Mouse (Mus musculus) common myeloid progenitor, adult 5-6 weeks (primary cell): Measurements from ENCODE around the gene 4930550L24Rik. TPM values are rescaled to one million over a fixed set of nuclear protein-coding genes. Genes with fewer than 3 reads are reported as not detected.

Source experiments
- ATAC-seq: replicated peaks from 2 replicates; pipeline ENCODE4 v1.8.0; 2016; ENCODE audit warnings: low read depth, mild to moderate bottlenecking, moderate TSS enrichment, inconsistent platforms; ENCODE audit not compliant: poor library complexity, severe bottlenecking
- total RNA-seq: library from RNA; stranded (forward); fragments of 200-1000, 187-1606 nt; gene quantifications from 2 replicates; pipeline ENCODE4 v1.2.3, GENCODE M21; 2017

4930550L24Rik gene
- not detected in 2 replicates for total RNA-seq

DNA sequence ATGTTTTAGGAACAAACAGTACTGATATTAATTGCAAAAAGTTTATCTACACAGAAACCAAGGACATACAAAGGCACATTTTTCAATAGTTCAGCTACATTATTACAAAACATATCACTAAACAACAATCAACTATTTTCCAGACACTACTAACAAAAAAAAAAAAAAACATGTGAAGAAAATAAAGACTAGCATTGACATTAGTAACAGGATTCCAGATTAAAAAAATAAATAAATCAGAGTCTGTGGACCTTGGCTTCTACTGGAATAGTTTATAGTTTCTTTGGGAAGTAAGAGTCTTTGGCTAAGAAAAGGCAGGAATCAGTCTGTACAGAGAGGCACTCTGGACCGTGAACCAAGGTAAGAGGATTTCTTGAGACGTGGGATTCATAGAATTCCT is at the start of gene 4930550L24Rik:
4930550L24Rik (plus strand) TSS at position 301 of the 400 bp plus-strand sequence.
- ATAC-seq: no peak

DNA sequence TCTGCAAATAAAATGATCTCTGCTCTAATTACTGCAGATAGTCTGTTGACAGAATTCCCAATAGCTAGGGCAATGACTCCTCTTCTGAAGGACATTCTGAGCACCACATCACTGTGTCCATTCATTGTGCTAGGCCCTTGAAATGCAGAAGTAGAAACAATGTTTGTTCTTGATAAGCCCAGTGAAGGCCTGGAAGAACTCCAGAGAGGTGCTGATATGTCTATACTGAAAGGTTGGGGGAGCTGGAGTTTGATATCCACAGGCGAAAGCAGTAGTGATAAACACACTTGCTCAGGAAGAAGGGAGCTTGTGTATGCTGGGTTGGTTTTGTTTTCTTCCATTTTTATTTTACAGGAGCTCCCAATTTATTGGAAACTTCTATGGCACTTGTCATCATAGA is 8.4 kb upstream of the 4930550L24Rik start:
- ATAC-seq: no peak

DNA sequence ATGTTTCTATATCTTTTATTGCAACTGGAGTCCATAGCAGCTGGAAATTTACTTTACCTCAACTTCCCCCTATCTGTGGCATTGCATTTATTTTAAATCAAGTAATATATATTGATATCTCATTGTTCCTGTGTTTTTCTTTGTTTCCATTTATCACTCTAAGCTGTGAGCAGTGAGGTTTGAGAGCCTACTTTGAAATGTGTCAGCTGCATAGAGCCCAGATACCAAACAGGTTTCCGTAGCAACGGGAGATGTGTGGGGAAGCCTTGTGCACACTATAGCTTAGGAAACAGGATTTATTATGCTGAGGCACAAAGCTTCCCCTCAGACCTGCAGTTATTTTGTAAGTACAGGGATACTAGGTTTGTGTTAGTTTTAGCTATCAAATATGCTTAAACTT is 58.8 kb downstream of the 4930550L24Rik start:
- ATAC-seq: no peak
